Mouse (Mus musculus) midbrain, embryonic 12.5 days (tissue): ENCODE measurements around the gene Nck2. TPM values are rescaled to one million over a fixed set of nuclear protein-coding genes. Genes with fewer than 3 reads are reported as not detected.

Source experiments
- ATAC-seq: fragments of 200-750 bp; cut with Nextera tagmentation; 2 replicates; pipeline ENCODE4 v1.8.0; 2017; ENCODE audit warnings: low read depth, moderate TSS enrichment, moderate library complexity; ENCODE audit not compliant: low FRiP score
- H3K27ac ChIP-seq: fragments of 300-500 bp; sonication (generic); replicated peaks from 2 replicates; pipeline ENCODE4 v1.5.1; 2016; ENCODE audit warnings: mild to moderate bottlenecking
- H3K27me3 ChIP-seq: fragments of 300-500 bp; sonication (generic); 2 replicates; pipeline ENCODE4 v1.6.1; 2016; ENCODE audit warnings: mild to moderate bottlenecking
- H3K36me3 ChIP-seq: fragments of 300-500 bp; sonication (generic); 2 replicates; pipeline ENCODE4 v1.6.1; 2016
- H3K4me1 ChIP-seq: fragments of 300-500 bp; sonication (generic); 2 replicates; pipeline ENCODE4 v1.6.1; 2016
- H3K4me2 ChIP-seq: fragments of 300-500 bp; sonication (generic); replicated peaks from 2 replicates; pipeline ENCODE4 v1.6.1; 2016; ENCODE audit warnings: mild to moderate bottlenecking, moderate library complexity
- H3K4me3 ChIP-seq: fragments of 300-500 bp; sonication (generic); 2 replicates; pipeline ENCODE4 v1.5.1; 2016; ENCODE audit warnings: mild to moderate bottlenecking
- H3K9ac ChIP-seq: fragments of 300-500 bp; sonication (generic); replicated peaks from 2 replicates; pipeline ENCODE4 v1.6.1; 2016; ENCODE audit warnings: mild to moderate bottlenecking, moderate library complexity
- H3K9me3 ChIP-seq: fragments of 300-500 bp; sonication (generic); 2 replicates; pipeline ENCODE4 v1.6.1; 2016; ENCODE audit warnings: mild to moderate bottlenecking
- WGBS: fragments of 180-500 bp; shearing (Covaris S2); methylation state at CpG from one replicate; pipeline ENCODE4 v1.1.7; 2016; 5-methylcytosine and 5-hydroxymethylcytosine counted together
- polyA plus RNA-seq: library from polyadenylated mRNA; unstranded; fragments of >200 nt; fragmentation: Nextera tagmentation; extraction: Ambion mirVana; gene quantifications from 2 replicates; pipeline ENCODE4 v1.2.1, GENCODE M21; 2016

Nck2 gene
- polyA plus RNA-seq, 1 experiment from 2014 or later, result 41.8 TPM

DNA sequence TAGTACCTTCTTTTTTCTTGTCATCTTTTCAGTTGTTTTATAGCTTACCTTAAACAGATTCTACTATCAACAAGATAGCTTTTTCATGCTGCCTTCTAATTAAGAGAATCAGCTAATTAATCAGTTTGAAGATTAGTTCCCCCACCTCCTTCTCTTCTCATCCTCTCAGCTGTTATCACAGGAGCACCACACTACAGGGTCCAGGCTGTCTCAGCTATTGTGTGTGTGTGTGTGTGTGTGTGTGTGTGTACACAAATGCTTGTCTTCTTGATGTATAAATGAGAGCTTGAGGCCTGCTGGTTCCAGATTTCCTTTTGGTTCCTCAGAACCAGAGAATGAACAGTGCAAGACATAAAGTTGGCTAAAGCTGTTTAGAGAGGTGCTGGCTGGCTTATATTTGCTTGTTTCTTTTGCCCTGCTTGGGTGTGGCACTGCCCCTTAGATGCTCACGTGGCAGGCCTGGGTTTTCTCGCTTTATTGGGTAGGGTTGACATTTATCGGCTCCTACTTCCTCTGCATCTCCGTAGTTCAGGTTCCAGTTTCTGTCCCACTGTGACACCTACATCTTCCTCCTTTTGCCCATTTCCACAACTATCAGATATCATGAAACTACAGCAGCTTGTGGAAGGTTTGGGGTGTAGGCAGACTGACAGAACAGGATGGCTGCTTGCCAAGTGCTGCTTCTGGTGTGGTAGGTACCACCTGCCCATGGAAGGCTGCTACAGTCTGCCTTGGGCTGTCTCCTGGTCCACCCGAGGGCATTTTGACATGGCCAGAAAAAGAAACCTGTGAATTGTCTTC lies 29.6 kb downstream of the Nck2 start:
- no peaks in the 10 kb centered on the region for H3K36me3 ChIP-seq
- no peak overlapping the region for H3K4me2 ChIP-seq
- H3K9ac ChIP-seq, result no peak overlapping the region
- H3K4me1 ChIP-seq, result peaks cover 19% of the 10 kb centered on the region; the same call in 1 of the 2 replicates
- no peak overlapping the region for H3K4me3 ChIP-seq
- ATAC-seq, result no peak
- 87% methylated on average over 5 of the region's 5 CpGs for WGBS
- H3K27ac ChIP-seq, result no peak overlapping the region
- H3K9me3 ChIP-seq, result no peaks in the 10 kb centered on the region
- H3K27me3 ChIP-seq, result no peaks in the 10 kb centered on the region

- 86% methylated on average over 6 of the region's 6 CpGs for WGBS
- ATAC-seq, result no peak
- H3K9me3 ChIP-seq, result no peaks in the 10 kb centered on the region
- no peaks in the 10 kb centered on the region for H3K27me3 ChIP-seq
- H3K9ac ChIP-seq, result no peak overlapping the region
- peaks cover 19% of the 10 kb centered on the region; the same call in 1 of the 2 replicates for H3K4me1 ChIP-seq
- H3K4me2 ChIP-seq, result no peak overlapping the region
- H3K36me3 ChIP-seq, result no peaks in the 10 kb centered on the region
- no peak overlapping the region for H3K4me3 ChIP-seq
- no peak overlapping the region for H3K27ac ChIP-seq
These were observed 30.4 kb downstream of the Nck2 start for GRCm38 (mm10) chr1:43474535-43475409.

DNA sequence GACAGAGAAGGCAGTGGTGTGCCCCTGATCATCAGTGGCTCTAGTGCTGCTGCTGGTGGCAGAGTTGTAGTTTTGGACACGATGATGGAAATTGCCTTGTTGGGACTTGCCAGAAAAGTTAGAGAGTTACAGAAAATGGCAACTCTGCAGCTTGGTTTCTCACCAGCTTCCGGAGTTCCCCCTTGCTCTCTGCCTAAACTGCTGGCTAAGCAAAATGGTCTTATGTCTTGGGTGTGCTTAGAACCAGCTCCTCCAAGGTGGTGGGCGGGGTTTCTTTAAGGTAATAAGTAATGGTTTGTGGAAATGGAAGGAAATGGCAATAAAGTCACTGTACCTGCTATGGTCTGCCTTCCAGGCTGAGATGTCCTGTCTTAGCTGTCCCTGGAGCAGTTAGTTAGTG lies 33.6 kb downstream of the Nck2 start:
- Histone ChIP-seq H3K4me2 (no peak overlapping the region), H3K9me3 (no peaks in the 10 kb centered on the region), H3K27me3 (no peaks in the 10 kb centered on the region), H3K4me1 (peaks cover 19% of the 10 kb centered on the region; the same call in 1 of the 2 replicates), H3K36me3 (no peaks in the 10 kb centered on the region), H3K4me3 (no peak overlapping the region), H3K27ac (no peak overlapping the region), H3K9ac (no peak overlapping the region)
- 96% methylated on average over 3 of the region's 3 CpGs for WGBS
- no peak for ATAC-seq

GRCm38 (mm10) chr1:43485204-43485603 lies 40.8 kb downstream of the Nck2 start:
- H3K9me3 ChIP-seq, result no peaks in the 10 kb centered on the region
- ATAC-seq, result peak; percentile 39; the same call in 1 of the 2 replicates
- 81% methylated on average over 9 of the region's 9 CpGs for WGBS

DNA sequence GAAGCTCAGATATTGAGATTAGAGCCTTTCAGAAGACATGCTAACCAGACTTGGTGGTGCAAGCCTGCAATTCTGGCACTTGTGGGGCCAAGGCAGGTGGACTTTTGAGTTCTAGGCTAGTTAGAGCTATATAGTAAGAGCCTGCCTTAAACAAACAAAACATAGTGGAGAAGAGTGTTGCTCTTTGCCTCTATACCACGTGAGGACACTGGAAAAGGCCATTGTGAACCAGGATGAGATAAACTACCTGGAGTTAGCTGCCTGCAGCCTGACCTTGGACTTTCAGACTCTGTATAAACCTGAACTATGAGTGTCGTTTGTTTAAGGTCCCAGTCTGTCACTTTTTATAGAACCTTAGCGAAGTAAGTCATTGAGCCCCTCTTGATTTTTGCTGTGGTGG lies 42.1 kb downstream of the Nck2 start:
- no peaks in the 10 kb centered on the region for H3K27me3 ChIP-seq
- no peaks in the 10 kb centered on the region for H3K36me3 ChIP-seq
- no peak for ATAC-seq
- peaks cover 12% of the 10 kb centered on the region for H3K4me1 ChIP-seq
- H3K27ac ChIP-seq, result no peak overlapping the region
- no peak overlapping the region for H3K4me2 ChIP-seq
- no peaks in the 10 kb centered on the region for H3K9me3 ChIP-seq
- no peak overlapping the region for H3K9ac ChIP-seq
- 91% methylated on average over 3 of the region's 3 CpGs for WGBS
- H3K4me3 ChIP-seq, result no peak overlapping the region

More at GRCm38 (mm10) chr1:43485204-43485603, 40.8 kb downstream of the Nck2 start:
- no peaks in the 10 kb centered on the region for H3K36me3 ChIP-seq
- no peak overlapping the region for H3K4me3 ChIP-seq
- H3K4me2 ChIP-seq, result no peak overlapping the region
- H3K4me1 ChIP-seq, result peaks cover 12% of the 10 kb centered on the region
- H3K27me3 ChIP-seq, result no peaks in the 10 kb centered on the region
- H3K27ac ChIP-seq, result no peak overlapping the region
- H3K9ac ChIP-seq, result no peak overlapping the region

DNA sequence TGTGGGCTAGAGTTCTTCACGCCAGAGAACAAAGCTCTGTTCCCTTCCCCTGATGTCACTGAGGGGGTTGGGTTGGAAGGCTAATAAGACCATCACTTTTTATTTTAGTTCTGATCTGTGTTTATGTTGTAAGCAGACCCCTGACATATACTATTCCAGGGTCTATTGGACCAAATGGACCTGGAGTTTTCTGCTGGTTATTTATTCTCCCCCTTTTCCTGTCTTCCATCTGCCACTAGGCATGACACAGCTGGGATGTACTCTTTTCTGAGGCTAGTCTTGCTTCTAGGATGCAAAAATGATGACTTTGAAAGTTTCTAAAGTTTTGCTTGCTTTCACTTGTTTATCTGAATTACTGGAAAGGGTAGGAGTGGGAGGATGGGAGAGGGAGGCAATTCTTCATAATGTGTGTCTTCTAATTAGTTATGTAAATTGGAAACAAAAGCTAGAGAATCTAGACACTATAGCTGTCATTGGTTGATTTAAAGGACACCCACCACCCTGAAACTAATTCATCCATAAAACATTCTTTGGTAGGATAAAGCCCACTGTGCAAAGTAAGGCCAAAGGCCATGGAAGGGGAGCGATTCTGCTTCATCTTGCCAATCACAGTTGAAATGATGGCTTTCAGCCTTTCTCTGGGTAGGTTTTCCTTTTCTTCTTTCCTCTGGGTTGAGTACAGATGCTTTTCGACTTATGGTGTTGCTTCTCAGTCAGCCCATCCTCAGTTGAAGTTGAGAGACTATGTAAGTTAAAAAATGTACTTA lies 42.8 kb downstream of the Nck2 start:
- Histone ChIP-seq H3K27me3 (no peaks in the 10 kb centered on the region), H3K36me3 (no peaks in the 10 kb centered on the region), H3K27ac (no peak overlapping the region), H3K4me2 (no peak overlapping the region), H3K4me3 (no peak overlapping the region), H3K4me1 (peaks cover 12% of the 10 kb centered on the region), H3K9ac (no peak overlapping the region), H3K9me3 (no peaks in the 10 kb centered on the region)
- no peak for ATAC-seq
- WGBS, result 41% methylated on average over 3 of the region's 3 CpGs

DNA sequence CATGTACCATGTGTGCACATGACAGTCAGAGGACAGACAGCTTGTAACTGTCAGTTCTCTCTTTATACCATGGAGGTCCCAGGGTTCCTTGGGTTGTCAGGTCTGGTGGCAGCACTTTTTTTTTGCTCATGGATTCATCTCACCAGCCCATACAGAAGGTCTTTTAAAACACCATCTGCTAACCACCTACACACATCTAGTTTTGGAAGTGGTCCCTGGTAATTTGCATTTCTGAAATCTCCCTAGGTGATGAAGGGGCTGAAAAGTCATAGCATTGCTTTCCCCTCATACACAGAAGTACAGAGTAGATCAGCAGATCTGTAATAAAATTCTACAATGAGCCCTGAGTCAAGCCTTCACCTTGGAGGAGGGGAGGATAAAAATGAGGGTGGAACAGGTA lies 44.9 kb downstream of the Nck2 start:
- Histone ChIP-seq H3K27ac (no peak overlapping the region), H3K4me1 (peaks cover 12% of the 10 kb centered on the region), H3K4me3 (no peak overlapping the region), H3K9me3 (no peaks in the 10 kb centered on the region), H3K36me3 (no peaks in the 10 kb centered on the region), H3K27me3 (no peaks in the 10 kb centered on the region), H3K4me2 (no peak overlapping the region), H3K9ac (no peak overlapping the region)
- no peak for ATAC-seq

GRCm38 (mm10) chr1:43491506-43492269 lies 47.3 kb downstream of the Nck2 start:
- no peak overlapping the region for H3K27ac ChIP-seq
- H3K4me2 ChIP-seq, result no peak overlapping the region
- H3K36me3 ChIP-seq, result no peaks in the 10 kb centered on the region
- H3K9me3 ChIP-seq, result no peaks in the 10 kb centered on the region
- no peaks in the 10 kb centered on the region for H3K27me3 ChIP-seq
- 94% methylated on average over 8 of the region's 8 CpGs for WGBS
- no peak overlapping the region for H3K9ac ChIP-seq
- ATAC-seq, result no peak
- H3K4me1 ChIP-seq, result no peaks in the 10 kb centered on the region
- no peak overlapping the region for H3K4me3 ChIP-seq

DNA sequence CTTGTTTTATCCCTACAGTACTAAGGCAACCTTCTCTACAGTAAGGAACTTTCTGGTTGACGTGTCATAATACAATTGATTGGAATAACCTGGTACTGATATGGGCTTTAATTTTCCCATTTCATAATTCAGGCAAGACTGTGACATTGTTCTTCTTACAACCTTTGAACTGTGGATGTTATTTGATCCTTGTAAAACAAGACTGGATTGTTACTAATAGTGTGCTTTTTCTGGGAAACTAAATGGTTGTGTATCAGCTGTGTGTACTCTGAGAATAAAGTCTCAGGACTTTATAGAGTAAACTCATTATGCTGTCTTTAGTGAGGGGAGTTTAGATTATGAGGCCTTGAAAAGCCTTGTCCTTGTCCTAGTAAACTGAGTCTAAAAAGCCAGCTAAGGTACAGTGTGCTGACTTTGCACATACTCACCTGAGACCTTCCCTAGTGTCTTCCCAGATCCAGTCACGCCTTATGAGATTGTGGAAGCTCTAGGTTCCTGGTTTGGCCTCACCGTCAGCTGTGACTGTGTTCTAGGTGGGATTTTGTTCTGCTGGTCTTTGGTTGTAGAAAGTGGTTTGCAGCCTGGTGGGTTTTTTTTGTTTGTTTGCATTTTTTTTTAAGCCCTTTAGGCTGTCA lies 48.5 kb downstream of the Nck2 start:
- no peaks in the 10 kb centered on the region for H3K36me3 ChIP-seq
- no peak overlapping the region for H3K27ac ChIP-seq
- H3K27me3 ChIP-seq, result no peaks in the 10 kb centered on the region
- H3K9me3 ChIP-seq, result no peaks in the 10 kb centered on the region
- WGBS, result 88% methylated on average over 3 of the region's 3 CpGs
- no peak overlapping the region for H3K9ac ChIP-seq
- H3K4me3 ChIP-seq, result no peak overlapping the region
- no peak for ATAC-seq
- no peak overlapping the region for H3K4me2 ChIP-seq
- no peaks in the 10 kb centered on the region for H3K4me1 ChIP-seq

- Histone ChIP-seq H3K4me1 (no peaks in the 10 kb centered on the region), H3K9me3 (no peaks in the 10 kb centered on the region), H3K27me3 (peaks cover 6% of the 10 kb centered on the region; the same call in 1 of the 2 replicates), H3K27ac (no peak overlapping the region), H3K9ac (no peak overlapping the region), H3K4me3 (no peak overlapping the region), H3K36me3 (no peaks in the 10 kb centered on the region), H3K4me2 (no peak overlapping the region)
- WGBS, result 89% methylated on average over 4 of the region's 4 CpGs
- ATAC-seq, result no peak
These were observed 51.7 kb downstream of the Nck2 start for GRCm38 (mm10) chr1:43496051-43496450.

DNA sequence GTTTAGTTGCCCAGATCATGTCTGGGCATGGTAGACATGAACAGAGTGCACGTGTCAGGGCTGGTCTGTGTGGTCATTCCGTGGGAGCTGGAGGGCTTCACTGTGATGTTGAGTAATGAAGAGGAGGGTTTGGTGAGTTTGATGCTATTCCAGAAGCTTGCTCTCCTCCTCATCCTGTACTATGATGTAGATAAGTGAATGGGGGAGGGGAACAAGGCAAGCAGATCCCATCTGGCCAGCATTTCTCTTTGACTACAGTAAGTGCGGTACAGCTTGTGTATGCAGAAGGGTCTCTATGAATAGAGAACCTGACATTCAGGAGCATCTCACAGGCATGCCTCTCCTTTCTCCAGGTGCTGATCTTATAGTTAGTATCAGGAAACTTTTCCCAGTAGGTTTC lies 52.6 kb downstream of the Nck2 start:
- H3K36me3 ChIP-seq, result no peaks in the 10 kb centered on the region
- no peak overlapping the region for H3K4me2 ChIP-seq
- H3K9ac ChIP-seq, result no peak overlapping the region
- no peaks in the 10 kb centered on the region; the same call in 1 of the 2 replicates for H3K4me1 ChIP-seq
- H3K4me3 ChIP-seq, result no peak overlapping the region
- H3K27ac ChIP-seq, result no peak overlapping the region
- 92% methylated on average over 3 of the region's 3 CpGs for WGBS
- peaks cover 15% of the 10 kb centered on the region for H3K27me3 ChIP-seq
- H3K9me3 ChIP-seq, result no peaks in the 10 kb centered on the region
- no peak for ATAC-seq
